Mouse (Mus musculus) forebrain, embryonic 13.5 days (tissue): ENCODE data around the gene Bysl. TPM values are rescaled to one million over a fixed set of nuclear protein-coding genes. Genes with fewer than 3 reads are reported as not detected.
"Not testable (repeated sequence)": the region's sequence is repeated elsewhere in the genome, so short reads cannot be mapped to it uniquely, and the experiment has no call there.

Experiments
- ATAC-seq: fragments of 200-750 bp; cut with Nextera tagmentation; 2 replicates; pipeline ENCODE4 v1.8.0; 2017
- H3K27ac ChIP-seq: fragments of 300-500 bp; sonication (generic); 2 replicates; pipeline ENCODE4 v1.5.1; 2015; ENCODE audit warnings: inconsistent platforms, mild to moderate bottlenecking, moderate library complexity
- H3K27me3 ChIP-seq: fragments of 300-500 bp; sonication (generic); 2 replicates; pipeline ENCODE4 v1.6.1; 2015; ENCODE audit warnings: mild to moderate bottlenecking, inconsistent platforms
- H3K36me3 ChIP-seq: fragments of 300-500 bp; sonication (generic); 2 replicates; pipeline ENCODE4 v1.6.1; 2015; ENCODE audit warnings: mild to moderate bottlenecking, inconsistent platforms; ENCODE audit not compliant: poor library complexity, severe bottlenecking
- H3K4me1 ChIP-seq: fragments of 300-500 bp; sonication (generic); 2 replicates; pipeline ENCODE4 v1.6.1; 2015; ENCODE audit warnings: inconsistent platforms
- H3K4me2 ChIP-seq: fragments of 300-500 bp; sonication (generic); 2 replicates; pipeline ENCODE4 v1.6.1; 2015; ENCODE audit warnings: inconsistent platforms, mild to moderate bottlenecking, moderate library complexity
- H3K4me3 ChIP-seq: fragments of 300-500 bp; sonication (generic); 2 replicates; pipeline ENCODE4 v1.5.1; 2015; ENCODE audit warnings: mild to moderate bottlenecking, inconsistent platforms
- H3K9ac ChIP-seq: fragments of 300-500 bp; sonication (generic); 2 replicates; pipeline ENCODE4 v1.6.1; 2015; ENCODE audit warnings: mild to moderate bottlenecking, inconsistent platforms
- H3K9me3 ChIP-seq: fragments of 300-500 bp; sonication (generic); replicated peaks from 2 replicates; pipeline ENCODE4 v1.6.1; 2016; ENCODE audit warnings: inconsistent platforms
- WGBS: fragments of 180-500 bp; shearing (Covaris S2); methylation state at CpG from one replicate; pipeline ENCODE4 v1.1.7; 2015; 5-methylcytosine and 5-hydroxymethylcytosine counted together
- polyA plus RNA-seq: library from polyadenylated mRNA; unstranded; fragments of >200 nt; fragmentation: Nextera tagmentation; extraction: Ambion mirVana; gene quantifications from 2 replicates; pipeline ENCODE4 v1.2.1, GENCODE M21; 2015

The Bysl gene
- 29.7 and 33.2 TPM in 2 replicates for polyA plus RNA-seq

GRCm38 (mm10) chr17:47610849-47611660 lies at the start of gene Bysl, which contains the start of the genes Med20 and Gm20517:
Bysl (minus strand) TSS chr17:47611492.
Med20 (plus strand) TSS chr17:47611582.
Gm20517 (plus strand) TSS chr17:47611589.
- no peaks in the 10 kb centered on the region for H3K27me3 ChIP-seq
- no peaks in the 10 kb centered on the region for H3K9me3 ChIP-seq
- under 1% methylated on average over 59 of the region's 59 CpGs for WGBS
- H3K36me3 ChIP-seq: peaks cover 52% of the 10 kb centered on the region
- peak within 1 kb of the TSS; percentile 80 for H3K9ac ChIP-seq
- H3K4me2 ChIP-seq: peak within 1 kb of the TSS; percentile 94
- H3K27ac ChIP-seq: peak within 1 kb of the TSS; percentile 35; the same call in 1 of the 2 replicates
- H3K4me3 ChIP-seq: peak within 1 kb of the TSS; percentile 87
- peaks cover 31% of the 10 kb centered on the region for H3K4me1 ChIP-seq
- peak; percentile 98 for ATAC-seq

DNA sequence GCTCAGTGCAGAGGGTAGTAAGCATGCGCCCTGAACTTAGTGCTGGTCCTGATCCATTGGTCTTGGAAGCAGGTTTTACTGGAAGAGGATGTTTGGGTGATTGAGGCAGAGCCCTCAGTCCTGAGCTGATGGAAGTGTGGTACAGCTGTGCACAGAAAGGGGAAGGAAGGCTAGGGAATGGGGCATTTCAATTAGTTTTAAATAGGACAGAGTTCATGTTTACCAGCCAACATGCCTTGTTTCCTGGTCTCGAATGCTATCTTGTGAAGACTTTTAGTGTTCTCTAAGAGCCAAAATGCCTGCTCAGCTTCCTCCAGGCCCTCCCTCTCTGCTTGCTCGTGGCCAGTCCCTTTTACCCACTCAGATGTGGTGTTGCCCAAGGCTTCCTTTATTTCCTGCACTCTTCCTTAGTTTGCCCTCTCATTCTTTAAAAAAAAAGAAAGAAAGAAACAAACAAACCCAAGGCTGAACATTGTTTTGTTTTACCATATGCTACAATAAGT lies 47.5 kb upstream of the Bysl start:
- Histone ChIP-seq H3K9me3 (no peaks in the 10 kb centered on the region), H3K4me3 (no peak overlapping the region), H3K9ac (no peak overlapping the region), H3K4me1 (peaks cover 9% of the 10 kb centered on the region; the same call in 1 of the 2 replicates), H3K4me2 (no peak overlapping the region), H3K36me3 (peaks cover 1% of the 10 kb centered on the region), H3K27me3 (no peaks in the 10 kb centered on the region), H3K27ac (no peak overlapping the region)
- 86% methylated on average over 3 of the region's 3 CpGs for whole genome bisulfite sequencing
- no peak for ATAC-seq

DNA sequence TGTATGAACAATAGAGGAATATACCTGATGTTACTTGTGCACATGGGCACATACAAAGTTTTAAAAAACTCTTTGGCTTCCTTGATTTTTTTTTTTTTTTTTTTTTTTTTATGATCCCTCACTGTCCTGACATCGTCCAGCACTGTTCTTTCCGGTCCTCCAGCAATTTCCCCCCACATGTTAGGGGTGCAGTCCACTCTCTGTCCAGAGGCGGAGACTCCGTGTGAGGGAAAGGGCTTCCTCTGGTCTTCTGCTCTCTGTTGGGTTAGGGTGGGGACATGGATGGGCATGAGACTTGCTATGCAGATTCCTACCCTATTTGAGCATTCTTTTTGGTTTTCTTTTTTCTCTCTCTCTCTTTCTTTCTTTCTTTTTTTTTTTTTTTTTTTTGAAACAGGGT lies 46.6 kb upstream of the Bysl start:
- no peak for ATAC-seq
- Histone ChIP-seq H3K4me2 (no peak overlapping the region), H3K9me3 (no peaks in the 10 kb centered on the region), H3K4me1 (peaks cover 5% of the 10 kb centered on the region; the same call in 1 of the 2 replicates), H3K4me3 (no peak overlapping the region), H3K36me3 (peaks cover 7% of the 10 kb centered on the region), H3K27ac (no peak overlapping the region), H3K27me3 (no peaks in the 10 kb centered on the region), H3K9ac (no peak overlapping the region)
- WGBS: 83% methylated on average over 4 of the region's 4 CpGs

DNA sequence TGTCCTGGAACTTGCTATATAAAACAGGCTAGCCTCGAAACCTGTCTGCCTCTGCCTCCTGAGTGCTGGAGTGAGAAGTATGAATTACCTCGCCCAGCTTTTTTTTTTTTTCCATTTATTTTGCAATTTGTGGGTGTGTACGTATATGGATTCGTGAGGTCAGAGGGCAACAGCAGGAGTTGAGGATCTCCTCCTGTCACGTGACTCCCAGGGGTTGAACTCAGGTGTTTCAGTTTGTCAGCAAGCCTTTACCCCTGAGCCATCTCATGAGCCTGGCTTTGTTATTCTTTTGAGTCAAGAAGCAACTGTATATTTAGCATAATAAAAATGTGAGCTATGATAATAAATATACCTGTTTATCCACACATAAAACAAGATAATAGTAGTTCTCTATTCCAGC lies 44.4 kb upstream of the Bysl start:
- no peak overlapping the region for H3K27ac ChIP-seq
- no peaks in the 10 kb centered on the region for H3K27me3 ChIP-seq
- H3K36me3 ChIP-seq: peaks cover 7% of the 10 kb centered on the region
- WGBS: 90% methylated on average over 5 of the region's 5 CpGs
- no peak overlapping the region for H3K4me2 ChIP-seq
- no peak overlapping the region for H3K4me3 ChIP-seq
- ATAC-seq: no peak
- H3K4me1 ChIP-seq: peaks cover 3% of the 10 kb centered on the region; the same call in 1 of the 2 replicates
- no peak overlapping the region for H3K9ac ChIP-seq
- H3K9me3 ChIP-seq: no peaks in the 10 kb centered on the region

DNA sequence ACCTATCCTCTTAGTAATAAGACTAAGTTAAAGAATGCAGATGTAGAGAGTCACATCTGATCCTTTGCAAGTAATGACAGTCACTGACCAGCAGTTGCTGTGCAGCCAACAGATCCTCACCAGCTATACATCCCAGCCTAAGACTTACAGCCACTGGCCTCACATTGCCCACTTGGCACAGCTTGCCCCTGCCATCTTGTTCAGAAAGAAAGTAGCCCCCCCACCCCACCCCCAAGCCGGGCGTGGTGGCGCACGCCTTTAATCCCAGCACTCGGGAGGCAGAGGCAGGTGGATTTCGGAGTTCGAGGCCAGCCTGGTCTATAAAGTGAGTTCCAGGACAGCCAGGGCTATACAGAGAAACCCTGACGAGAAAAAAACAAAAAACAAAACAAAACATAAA lies 43.1 kb upstream of the Bysl start:
- not testable (repeated sequence) for H3K27me3 ChIP-seq
- WGBS: 95% methylated on average over 8 of the region's 8 CpGs

GRCm38 (mm10) chr17:47651953-47652352 lies 40.7 kb upstream of the Bysl start:
- H3K27ac ChIP-seq: no peak overlapping the region
- H3K27me3 ChIP-seq: no peaks in the 10 kb centered on the region

More for the DNA sequence above, 43.1 kb upstream of the Bysl start:
- not testable (repeated sequence) for H3K4me1 ChIP-seq, ATAC-seq, H3K9ac ChIP-seq, H3K4me3 ChIP-seq, H3K36me3 ChIP-seq, H3K9me3 ChIP-seq, H3K4me2 ChIP-seq, H3K27ac ChIP-seq

DNA sequence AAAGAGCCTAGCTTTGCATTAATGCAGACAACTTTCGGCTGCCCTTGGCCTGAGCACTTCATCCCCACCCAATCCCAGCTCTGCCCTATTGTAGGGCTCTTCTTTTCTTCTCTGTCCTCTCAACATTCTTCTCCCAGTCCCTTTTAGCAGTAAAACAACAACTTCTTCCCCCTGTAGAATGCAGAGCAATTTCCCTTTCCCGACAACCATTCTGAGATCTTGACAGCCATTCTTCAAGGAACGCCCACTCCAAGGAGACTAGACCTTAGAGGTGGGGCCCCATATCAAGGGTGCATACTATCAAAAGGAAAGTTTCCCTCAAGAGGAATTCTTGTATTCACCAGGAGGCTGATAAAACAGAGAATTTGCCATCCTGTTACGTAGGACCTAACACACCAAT lies 37.7 kb upstream of the Bysl start:
- no peak overlapping the region for H3K4me3 ChIP-seq
- no peaks in the 10 kb centered on the region for H3K27me3 ChIP-seq
- H3K27ac ChIP-seq: 0 out of 2 replicates have a peak overlapping the region, but pooled peaks have one; percentile 25
- WGBS: 28% methylated on average over 4 of the region's 4 CpGs
- no peak for ATAC-seq
- H3K9ac ChIP-seq: no peak overlapping the region
- peaks cover 7% of the 10 kb centered on the region for H3K36me3 ChIP-seq
- H3K9me3 ChIP-seq: no peaks in the 10 kb centered on the region
- H3K4me2 ChIP-seq: peak overlapping the region; percentile 24; the same call in 1 of the 2 replicates
- H3K4me1 ChIP-seq: peaks cover 19% of the 10 kb centered on the region

More at GRCm38 (mm10) chr17:47651953-47652352, 40.7 kb upstream of the Bysl start:
- Histone ChIP-seq H3K4me1 (peaks cover 16% of the 10 kb centered on the region), H3K9ac (no peak overlapping the region), H3K4me3 (no peak overlapping the region), H3K9me3 (no peaks in the 10 kb centered on the region), H3K36me3 (peaks cover 7% of the 10 kb centered on the region), H3K4me2 (no peak overlapping the region)
- 62% methylated on average over 2 of the region's 2 CpGs for WGBS
- ATAC-seq: no peak

DNA sequence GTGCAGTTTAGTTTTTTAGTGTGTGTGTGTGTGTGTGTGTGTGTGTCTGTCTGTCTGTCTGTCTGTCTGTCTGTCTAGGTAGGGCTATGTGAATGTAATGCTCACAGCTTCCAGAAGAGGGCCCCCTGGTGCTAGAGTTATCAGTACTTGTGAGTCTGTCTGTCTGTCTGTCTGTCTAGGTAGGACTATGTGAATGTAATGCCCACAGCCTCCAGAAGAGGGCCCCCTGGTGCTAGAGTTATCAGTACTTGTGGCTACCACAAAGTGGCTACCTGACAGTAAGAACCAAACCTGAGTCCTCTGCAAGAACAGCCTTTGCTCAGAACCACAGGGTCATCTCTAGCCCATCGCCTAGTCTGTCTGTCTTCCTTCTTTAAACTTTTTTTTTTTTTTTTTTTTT lies 35.4 kb upstream of the Bysl start:
- H3K9me3 ChIP-seq: no peaks in the 10 kb centered on the region
- WGBS: 75% methylated on average over 1 of the region's 1 CpGs
- ATAC-seq: no peak
- H3K36me3 ChIP-seq: no peaks in the 10 kb centered on the region
- peaks cover 16% of the 10 kb centered on the region for H3K4me1 ChIP-seq
- no peak overlapping the region for H3K4me2 ChIP-seq
- H3K27ac ChIP-seq: no peak overlapping the region
- H3K4me3 ChIP-seq: no peak overlapping the region
- no peak overlapping the region for H3K9ac ChIP-seq
- H3K27me3 ChIP-seq: no peaks in the 10 kb centered on the region

GRCm38 (mm10) chr17:47642992-47643391 lies 31.7 kb upstream of the Bysl start:
- ATAC-seq: no peak
- no peaks in the 10 kb centered on the region for H3K36me3 ChIP-seq
- no peak overlapping the region for H3K9ac ChIP-seq
- H3K4me1 ChIP-seq: peaks cover 7% of the 10 kb centered on the region
- WGBS: 86% methylated on average over 2 of the region's 2 CpGs
- H3K9me3 ChIP-seq: no peaks in the 10 kb centered on the region
- no peak overlapping the region for H3K27ac ChIP-seq
- no peak overlapping the region for H3K4me3 ChIP-seq
- no peaks in the 10 kb centered on the region for H3K27me3 ChIP-seq
- no peak overlapping the region for H3K4me2 ChIP-seq

- 78% methylated on average over 7 of the region's 7 CpGs for WGBS
- Histone ChIP-seq H3K27me3 (no peaks in the 10 kb centered on the region), H3K4me2 (no peak overlapping the region), H3K9me3 (no peaks in the 10 kb centered on the region), H3K36me3 (peaks cover 13% of the 10 kb centered on the region), H3K27ac (no peak overlapping the region), H3K4me3 (no peak overlapping the region), H3K4me1 (peaks cover 37% of the 10 kb centered on the region), H3K9ac (0 out of 2 replicates have a peak overlapping the region, but pooled peaks have one; percentile 5)
- ATAC-seq: no peak
These were observed 22.9 kb upstream of the Bysl start for GRCm38 (mm10) chr17:47633999-47634770.

DNA sequence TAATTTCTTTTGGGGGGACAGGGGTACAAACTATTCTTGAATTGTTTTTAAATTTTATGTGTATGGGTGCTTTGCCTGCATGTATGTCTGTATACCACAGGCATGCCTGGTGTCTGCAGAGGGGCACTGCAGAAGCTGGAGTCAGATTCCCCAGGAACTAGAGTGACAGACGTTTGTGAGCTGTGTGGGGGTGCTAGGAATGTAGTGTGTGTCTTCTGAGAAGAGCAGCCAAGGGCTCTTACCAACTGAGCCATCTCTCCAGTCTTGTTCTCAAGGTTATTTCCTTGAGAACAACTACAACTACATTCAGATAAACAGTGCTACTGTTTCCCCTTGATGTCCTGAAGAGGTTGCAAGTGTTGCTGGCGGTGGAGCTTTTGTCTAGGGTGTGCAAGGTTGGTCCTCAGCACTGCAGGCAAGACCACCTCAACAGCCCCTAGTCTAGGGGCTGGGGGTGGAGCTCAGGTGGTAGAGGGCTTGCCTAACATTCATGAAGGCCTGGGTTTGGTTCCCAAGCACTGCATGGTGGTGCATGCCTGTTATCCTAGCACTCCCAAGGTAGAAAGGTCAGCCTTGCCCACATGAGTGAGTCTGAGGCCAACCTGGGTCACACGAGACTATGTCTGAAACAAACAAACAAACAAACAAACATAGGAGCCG lies 21.0 kb upstream of the Bysl start:
- H3K4me3 ChIP-seq: 0 out of 2 replicates have a peak overlapping the region, but pooled peaks have one; percentile 1
- peaks cover 13% of the 10 kb centered on the region for H3K36me3 ChIP-seq
- ATAC-seq: no peak
- peaks cover 42% of the 10 kb centered on the region for H3K4me1 ChIP-seq
- WGBS: 74% methylated on average over 4 of the region's 4 CpGs
- no peaks in the 10 kb centered on the region for H3K9me3 ChIP-seq
- no peak overlapping the region for H3K27ac ChIP-seq
- no peaks in the 10 kb centered on the region for H3K27me3 ChIP-seq
- H3K4me2 ChIP-seq: peak overlapping the region; percentile 40
- peak overlapping the region; percentile 37; the same call in 1 of the 2 replicates for H3K9ac ChIP-seq
